Mouse (Mus musculus) ZHBTc4 (cell line): ENCODE data around the gene Atp2a1.
"Not testable (repeated sequence)": the region's sequence is repeated elsewhere in the genome, so short reads cannot be mapped to it uniquely, and the experiment has no call there.

Source experiments
- DNase-seq: peaks from one replicate; pipeline ENCODE4 v3.0.0-alpha.2; 2011; ENCODE audit warnings: low read depth, low spot score

The Atp2a1 gene

DNA sequence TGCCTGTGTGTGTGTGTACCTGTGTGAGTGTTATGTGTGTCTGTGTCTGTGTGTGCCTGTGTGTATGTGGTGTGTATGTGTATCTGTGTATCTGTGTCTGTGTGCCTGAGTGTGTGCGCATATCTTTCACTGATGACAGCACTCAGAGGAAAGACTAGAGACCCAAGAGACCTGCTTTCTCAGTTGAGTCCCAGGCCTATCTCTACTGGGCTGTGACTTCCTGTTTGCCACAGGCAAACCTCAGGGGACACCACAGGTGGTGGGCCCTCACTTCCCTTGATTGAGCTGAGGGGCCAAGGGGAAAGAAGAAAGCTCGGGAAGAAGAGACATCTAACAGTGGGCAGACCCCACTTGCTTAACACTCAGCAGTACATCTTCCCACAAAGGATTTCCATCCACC lies 46.3 kb downstream of the Atp2a1 start:
- no peak for DNase-seq

DNA sequence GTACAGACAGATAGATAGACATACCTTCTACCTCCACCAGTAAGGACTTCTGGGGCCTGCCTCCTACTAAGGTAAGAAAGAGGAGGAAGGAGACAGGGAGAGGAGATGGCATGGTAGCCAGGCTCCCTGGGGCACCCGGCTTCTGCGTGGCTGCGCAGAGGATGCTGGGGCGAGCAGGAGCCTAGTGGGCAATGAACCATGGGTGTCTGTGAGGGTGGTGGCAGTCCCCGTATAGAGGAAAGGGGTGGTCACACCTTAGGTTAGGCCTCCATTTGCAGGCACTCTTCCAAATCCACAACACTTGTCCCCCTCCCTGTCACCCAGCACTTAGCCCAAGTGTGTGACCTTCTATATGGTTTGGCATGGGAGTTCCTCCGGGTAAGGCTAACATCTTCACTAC lies 48.2 kb downstream of the Atp2a1 start, which contains the start of gene Cd19:
Gene Cd19 (minus strand): TSS at position 165 of the 400 bp plus-strand sequence.
- DNase-seq = no peak

DNA sequence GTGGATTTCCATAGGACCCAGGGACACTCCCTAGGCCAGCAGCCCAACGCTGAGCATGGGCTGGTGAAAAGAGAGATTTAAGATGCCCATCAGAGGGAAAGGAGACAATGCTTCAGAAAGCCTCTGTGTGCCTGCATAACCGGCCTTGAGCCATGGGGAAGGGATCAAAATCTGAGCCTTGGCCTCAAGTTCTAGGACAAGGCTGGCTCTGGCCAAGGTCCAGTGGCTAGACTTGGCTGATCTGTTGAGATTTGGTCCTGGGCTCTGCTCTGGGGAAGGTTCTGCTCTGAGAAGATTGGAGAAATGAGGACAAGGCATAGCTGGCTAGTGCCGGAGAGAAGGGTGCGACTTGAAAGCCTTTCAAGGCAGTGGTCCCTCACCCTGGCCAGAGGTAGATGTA lies 51.8 kb downstream of the Atp2a1 start:
- DNase-seq = no peak

DNA sequence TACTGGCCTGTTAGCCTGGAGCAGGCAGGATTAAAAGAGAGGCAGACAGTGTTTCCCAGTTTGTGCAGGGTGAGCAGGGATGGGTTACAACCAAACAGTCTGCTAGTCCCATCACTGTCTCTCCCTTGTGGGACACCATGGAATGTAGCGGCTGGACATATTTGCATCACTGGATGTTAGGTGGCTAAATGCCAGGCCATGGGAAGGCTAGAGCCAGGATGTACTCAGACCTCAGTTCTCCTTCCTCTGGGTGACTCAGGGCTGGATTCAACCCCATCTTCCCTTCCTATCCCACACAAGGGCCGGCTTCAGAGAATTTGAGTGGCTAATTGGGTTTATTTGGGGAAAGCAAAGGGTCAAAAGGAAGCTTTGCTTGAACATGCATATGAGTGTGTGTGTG lies 54.2 kb downstream of the Atp2a1 start:
- DNase-seq = no peak

DNA sequence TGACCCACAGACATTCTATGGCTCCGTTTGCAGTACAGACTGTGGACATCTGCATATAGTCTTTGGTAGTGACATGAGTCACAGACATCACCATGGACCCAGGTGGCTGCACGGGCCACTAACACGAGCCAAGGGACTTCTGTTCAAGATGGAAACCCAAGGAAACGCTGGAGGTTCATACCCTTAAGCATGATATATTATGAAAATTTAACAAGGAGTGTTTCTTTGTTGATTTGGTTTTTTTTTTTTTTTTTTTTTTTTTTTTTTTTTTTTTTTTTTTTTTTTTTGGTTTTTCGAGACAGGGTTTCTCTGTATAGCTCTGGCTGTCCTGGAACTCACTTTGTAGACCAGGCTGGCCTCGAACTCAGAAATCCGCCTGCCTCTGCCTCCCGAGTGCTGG lies 60.4 kb downstream of the Atp2a1 start:
- not testable (repeated sequence) for DNase-seq

DNA sequence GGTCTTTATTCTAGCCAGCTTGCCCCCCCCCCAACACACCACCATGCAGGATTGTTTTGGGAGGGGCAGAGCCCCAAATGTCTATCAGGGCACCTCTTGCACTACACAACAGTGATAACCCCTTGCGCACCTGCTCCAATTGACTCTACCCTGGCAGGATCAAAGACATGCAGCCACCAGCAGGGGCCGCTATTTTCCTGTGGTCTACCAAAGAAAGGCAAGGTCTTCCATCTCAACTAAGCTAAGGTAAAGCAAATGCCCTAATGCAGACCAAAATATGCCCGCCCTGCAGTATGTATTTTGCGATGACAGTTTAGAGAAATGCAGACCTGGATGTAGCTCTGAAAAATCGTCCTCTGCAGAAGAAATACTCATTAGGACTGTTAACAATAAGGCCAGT lies 63.4 kb downstream of the Atp2a1 start:
- DNase-seq = peak; percentile 90

DNA sequence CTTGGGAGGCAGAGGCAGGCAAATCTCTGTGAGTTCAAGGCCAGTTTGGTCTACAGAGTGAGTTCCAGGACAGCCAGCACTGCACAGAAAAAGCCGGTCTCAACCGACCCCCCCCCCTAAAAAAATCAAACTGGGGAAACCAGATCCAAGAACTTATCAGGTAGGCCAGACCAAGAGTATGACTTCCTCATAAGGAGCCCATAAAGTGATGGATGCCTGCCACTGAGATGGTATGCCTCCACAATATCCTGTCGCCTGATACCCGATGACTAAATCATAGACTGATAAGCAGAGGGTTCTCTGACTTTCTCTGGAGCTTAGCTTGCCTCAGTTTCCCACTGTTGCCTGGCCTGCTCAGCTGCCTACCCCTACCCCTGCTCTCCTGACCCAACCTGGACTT lies 65.1 kb downstream of the Atp2a1 start:
- no peak for DNase-seq

DNA sequence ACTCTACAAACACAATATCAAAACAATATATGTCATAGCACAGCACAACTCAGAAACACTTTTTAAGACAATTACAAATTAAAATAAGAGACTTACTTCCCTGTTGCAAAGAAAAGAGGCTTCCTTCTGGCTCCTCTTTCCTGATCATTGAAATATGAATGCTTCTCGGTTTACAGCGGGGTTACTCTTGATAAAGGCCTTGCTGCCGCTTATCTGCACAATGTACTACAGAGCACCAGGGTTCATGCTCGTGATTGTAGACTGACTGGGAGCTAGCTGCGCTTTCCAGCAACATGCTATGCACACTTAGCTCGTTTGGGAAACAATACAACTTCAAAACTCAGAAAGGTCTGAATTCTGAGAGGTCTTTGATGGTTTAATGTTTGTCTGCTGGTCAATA lies 65.7 kb downstream of the Atp2a1 start:
- DNase-seq = no peak

DNA sequence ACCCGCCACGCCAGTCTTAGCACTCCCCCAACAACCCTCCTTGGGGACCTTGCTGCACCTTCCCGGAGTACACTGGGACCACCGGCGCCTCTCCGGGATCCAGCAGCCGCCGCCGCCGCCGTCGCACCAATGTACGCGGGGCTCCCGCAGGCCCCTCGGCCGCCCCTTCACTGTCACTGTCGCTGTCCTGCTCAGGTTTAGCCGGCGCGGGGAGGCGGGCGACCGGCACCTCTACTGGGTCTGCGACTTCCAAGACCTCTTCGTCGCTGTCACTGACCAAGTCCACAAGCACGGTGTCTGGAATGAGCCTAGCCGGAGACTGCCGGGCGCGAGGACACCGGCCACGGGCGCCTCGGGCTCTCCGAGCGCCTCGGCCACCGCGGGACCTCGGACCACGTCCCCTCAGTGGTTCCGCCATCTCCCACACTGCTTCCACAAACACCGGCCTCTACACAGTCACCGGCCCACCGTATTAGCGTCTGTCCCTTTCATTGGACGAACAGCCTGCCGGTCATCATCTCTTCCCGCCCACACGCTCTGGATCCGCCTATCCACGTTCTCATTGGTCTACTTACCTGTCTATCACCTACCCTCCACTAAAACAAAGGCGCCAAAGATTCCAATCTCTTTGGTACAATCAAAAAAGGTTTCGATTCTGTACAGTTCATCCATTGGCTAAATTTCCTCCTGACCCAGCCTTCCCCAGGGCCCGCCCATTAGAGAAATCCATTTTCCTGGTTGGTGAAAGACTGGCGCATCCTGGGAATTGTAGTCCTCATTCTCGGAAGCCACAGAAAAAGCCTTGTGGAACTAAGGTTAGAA lies 66.4 kb downstream of the Atp2a1 start, which contains the start of gene Nfatc2ip:
Gene Nfatc2ip (minus strand): TSS at position 440 of the 822 bp plus-strand sequence.
- DNase-seq = peak; percentile 98
